Mouse (Mus musculus) small intestine, adult 2 months (tissue): ENCODE results near the gene Mapre3.

ENCODE experiments used
- CTCF ChIP-seq: fragments of 200-500 bp; IDR thresholded peaks from 2 replicates; pipeline ENCODE4 v1.5.1; 2012; ENCODE audit warnings: low read depth, mild to moderate bottlenecking, control low read depth, inconsistent platforms, low read length, moderate library complexity, mixed read lengths; ENCODE audit not compliant: insufficient replicate concordance, insufficient read length; ENCODE audit errors: extremely low read depth
- POLR2A ChIP-seq: fragments of 200-500 bp; IDR thresholded peaks from 2 replicates; pipeline ENCODE4 v1.6.1; 2012; ENCODE audit warnings: low read depth, mild to moderate bottlenecking, control low read depth, inconsistent platforms, low read length, moderate library complexity

GRCm38 (mm10) chr5:30887331-30887761 is 72.9 kb downstream of the Mapre3 start:
- no peak for TF ChIP-seq CTCF
- peak; percentile 47; the same call in 1 of the 2 replicates for TF ChIP-seq POLR2A
